Comparison of ENCODE assay signal across 25 mouse cellular contexts in the genomic region with DNA sequence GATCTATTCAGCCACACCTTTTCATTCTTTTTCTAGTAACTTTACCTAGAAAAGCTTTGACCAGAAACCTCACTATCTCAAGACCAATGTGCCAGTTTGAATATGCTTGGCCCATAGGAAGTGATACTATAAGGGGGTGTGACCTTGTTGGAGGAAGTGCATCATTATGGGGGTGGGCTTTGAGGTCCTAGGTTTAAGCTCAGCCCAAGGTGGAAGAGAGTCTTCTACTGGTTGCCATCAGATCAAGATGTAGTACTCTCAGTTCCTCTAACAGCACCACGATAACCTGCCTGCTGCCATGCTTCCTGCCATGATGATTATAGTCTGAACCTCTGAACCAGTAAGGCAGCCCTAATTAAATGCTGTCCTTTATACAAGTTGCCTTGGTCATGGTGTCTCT.
DNase-seq lines count a peak whose midpoint lies in the region; ATAC-seq and TF ChIP-seq lines count a peak whose summit lies in the region.
"Had no signal": no experiment of that assay in that cellular context is flagged by ENCODE, and none has a peak within 500 bp of the region (broad histone marks: within the 10 kb centered on the region; RNA-seq: fewer than 3 reads in every experiment).

No protein-coding gene starts in this region.

- TF ChIP-seq CTCF in left cerebral cortex, adult 2 months (IDR thresholded peaks at IDR 0.05), result no peak

- peak; percentile 76 for ATAC-seq in granulocyte monocyte progenitor cell, adult 5-6 weeks (replicated peaks; ENCODE audit: poor library complexity, severe bottlenecking)
- ATAC-seq in monocyte, adult 5-6 weeks (replicated peaks; ENCODE audit: insufficient number of reproducible peaks, low FRiP score, low TSS enrichment, poor library complexity, severe bottlenecking), result peak; percentile 64; the same call in 1 of the 2 replicates
- no peak for ATAC-seq in intestine, embryonic 15.5 days
- ATAC-seq: forebrain, embryonic 13.5 days; forebrain, embryonic 16.5 days; Patski had no signal

- intact Hi-C loops in left cerebral cortex, adult 2 months (cut with DNase I), result no loop called here

- no peaks in the 10 kb centered on the region for H3K4me1 ChIP-seq in intestine, embryonic 15.5 days (replicated peaks)
- H3K4me1 ChIP-seq: embryonic facial prominence, embryonic 10.5 days; embryonic facial prominence, embryonic 13.5 days; forebrain, embryonic 13.5 days; hindbrain, embryonic 12.5 days; hindbrain, embryonic 15.5 days had no signal

- no peak overlapping the region for H3K4me2 ChIP-seq in intestine, embryonic 15.5 days (replicated peaks)
- H3K4me2 ChIP-seq: embryonic facial prominence, embryonic 13.5 days; forebrain, embryonic 13.5 days; heart, embryonic 11.5 days; hindbrain, embryonic 12.5 days; hindbrain, embryonic 15.5 days had no signal

- WGBS in intestine, embryonic 15.5 days, result 93% methylated on average over 1 of the region's 1 CpGs

- DNase-seq in B cell, adult 2 months, result peak; percentile 14 to 31
- DNase-seq in left cerebral cortex, adult 2 months (ENCODE audit: extremely low spot score in 1 of 2, low spot score in 2 of 2), result no peak
- no peak for DNase-seq in embryo, embryonic 9.5 days (ENCODE audit: extremely low spot score)
- DNase-seq in adrenal gland, adult (ENCODE audit: inconsistent age in 2 of 2, low spot score in 1 of 2), result no peak
- DNase-seq: adrenal gland, adult 2 months; adrenal gland, postnatal 14 days; cerebellum, adult 11 months; cerebellum, adult 8-10 months; cerebellum, postnatal 14 days; gastrocnemius, postnatal 10 days; gastrocnemius, postnatal 36 days; heart, adult 11 months had no signal

- H3K9ac ChIP-seq in intestine, embryonic 15.5 days, result no peak overlapping the region
- H3K9ac ChIP-seq: embryonic facial prominence, embryonic 13.5 days; forebrain, embryonic 13.5 days; hindbrain, embryonic 12.5 days; hindbrain, embryonic 15.5 days had no signal

- no peak overlapping the region for H3K4me3 ChIP-seq in left cerebral cortex, adult 2 months
- H3K4me3 ChIP-seq in intestine, embryonic 15.5 days (replicated peaks), result no peak overlapping the region
- H3K4me3 ChIP-seq: embryonic facial prominence, embryonic 10.5 days; embryonic facial prominence, embryonic 13.5 days; erythroblast, embryonic 14.5 days; forebrain, embryonic 13.5 days; hindbrain, embryonic 12.5 days; hindbrain, embryonic 15.5 days had no signal

- H3K27ac ChIP-seq in left cerebral cortex, adult 2 months, result no peak overlapping the region
- H3K27ac ChIP-seq in intestine, embryonic 15.5 days, result no peak overlapping the region
- H3K27ac ChIP-seq: embryonic facial prominence, embryonic 10.5 days; embryonic facial prominence, embryonic 13.5 days; forebrain, embryonic 13.5 days; hindbrain, embryonic 12.5 days; hindbrain, embryonic 15.5 days had no signal

- no peaks in the 10 kb centered on the region for H3K27me3 ChIP-seq in intestine, embryonic 15.5 days (replicated peaks)
- H3K27me3 ChIP-seq: embryonic facial prominence, embryonic 13.5 days; forebrain, embryonic 13.5 days; hindbrain, embryonic 12.5 days; hindbrain, embryonic 15.5 days; Patski had no signal

- H3K36me3 ChIP-seq in intestine, embryonic 15.5 days, result no peaks in the 10 kb centered on the region
- H3K36me3 ChIP-seq: embryonic facial prominence, embryonic 10.5 days; embryonic facial prominence, embryonic 13.5 days; G1E; hindbrain, embryonic 12.5 days; hindbrain, embryonic 15.5 days had no signal

- no peaks in the 10 kb centered on the region for H3K9me3 ChIP-seq in intestine, embryonic 15.5 days
- H3K9me3 ChIP-seq: embryonic facial prominence, embryonic 10.5 days; embryonic facial prominence, embryonic 13.5 days; forebrain, embryonic 13.5 days; G1E; hindbrain, embryonic 12.5 days; hindbrain, embryonic 15.5 days had no signal

Comparison
In these comparisons a context has a peak if more than half of its experiments do, and no peak if none do; other contexts are left out.
1. DNase-seq: peak in B cell, adult 2 months (2 of 2); none in left cerebral cortex, adult 2 months (0 of 2), embryo, embryonic 9.5 days (single experiment) and adrenal gland, adult (0 of 2).